Mouse (Mus musculus) cortical plate, adult 2 months (tissue): ENCODE measurements around the gene Fam189a1. TPM values are rescaled to one million over a fixed set of nuclear protein-coding genes. Genes with fewer than 3 reads are reported as not detected.

ENCODE experiments used
- H3K27ac ChIP-seq: fragments of 200-500 bp; 2 replicates; pipeline ENCODE4 v1.5.1; 2012; ENCODE audit warnings: low read length, control low read depth, inconsistent platforms; ENCODE audit not compliant: insufficient read depth
- H3K4me1 ChIP-seq: fragments of 200-500 bp; 2 replicates; pipeline ENCODE4 v1.6.1; 2011; ENCODE audit warnings: low read length; ENCODE audit not compliant: control insufficient read depth, insufficient read depth
- H3K4me3 ChIP-seq: fragments of 200-500 bp; 2 replicates; pipeline ENCODE4 v1.5.1; 2011; ENCODE audit warnings: mild to moderate bottlenecking, low read length, control low read depth; ENCODE audit not compliant: insufficient read depth
- CTCF ChIP-seq: fragments of 200-500 bp; IDR thresholded peaks from 2 replicates; pipeline ENCODE4 v1.5.1; 2011; ENCODE audit warnings: mild to moderate bottlenecking, control low read depth, low read length; ENCODE audit not compliant: insufficient read depth; ENCODE audit errors: extremely low read depth
- POLR2A ChIP-seq: fragments of 200-500 bp; IDR thresholded peaks from 2 replicates; pipeline ENCODE4 v1.6.1; 2011; ENCODE audit warnings: mild to moderate bottlenecking, low read length, control low read depth; ENCODE audit not compliant: insufficient read depth; ENCODE audit errors: extremely low read depth
- polyA plus RNA-seq: library from polyadenylated mRNA; depleted of rRNA; stranded (reverse); fragments of >200 nt; gene quantifications from 2 replicates; pipeline ENCODE4 v1.2.3, GENCODE M21; 2012

Fam189a1 gene
- polyA plus RNA-seq, 1 experiment: 61.3 TPM

DNA sequence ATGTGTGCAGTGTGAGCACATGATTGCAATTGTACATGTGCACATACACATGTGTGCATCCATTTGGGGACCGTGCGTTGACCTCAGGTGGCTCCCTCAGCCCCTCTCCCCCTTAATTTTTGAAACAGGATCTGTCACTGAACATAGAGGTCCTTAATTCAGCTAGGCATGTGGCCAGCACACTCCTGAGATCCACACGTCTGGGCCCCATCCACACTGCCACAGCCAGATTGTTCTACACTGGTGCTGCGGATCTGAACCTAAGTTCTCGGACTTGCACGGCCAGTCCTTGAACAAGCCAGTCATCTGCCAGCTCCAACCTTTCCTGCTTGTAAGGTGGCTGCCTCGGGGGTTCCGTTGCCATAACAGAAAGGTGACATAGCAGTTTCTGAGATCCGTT, 7.3 kb downstream of the Fam189a1 start:
- no peak for TF ChIP-seq POLR2A
- no peak for TF ChIP-seq CTCF
- H3K4me1 ChIP-seq: peaks cover 10% of the 10 kb centered on the region
- H3K27ac ChIP-seq: no peak overlapping the region
- H3K4me3 ChIP-seq: no peak overlapping the region

DNA sequence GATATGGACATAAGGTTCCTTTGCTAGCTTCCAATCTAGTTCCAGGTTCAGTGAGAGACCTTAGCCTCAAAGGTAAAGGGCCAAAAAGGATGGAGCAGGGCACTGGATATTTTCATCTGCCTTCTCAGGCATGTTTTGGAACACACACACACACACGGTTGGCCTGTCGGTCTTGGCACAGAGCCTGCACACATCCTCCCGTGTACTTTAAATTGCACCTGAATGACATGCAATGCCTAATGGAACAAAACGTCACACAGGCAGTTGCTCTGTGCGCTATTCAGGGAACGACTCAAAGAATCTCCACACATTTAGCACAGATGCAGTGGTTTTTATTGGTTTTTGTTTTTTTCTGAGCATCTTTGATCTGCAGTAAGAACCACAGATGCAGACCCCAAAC, 11.5 kb downstream of the Fam189a1 start:
- Histone ChIP-seq H3K4me1 (peaks cover 5% of the 10 kb centered on the region), H3K4me3 (no peak overlapping the region), H3K27ac (no peak overlapping the region)
- TF ChIP-seq POLR2A: no peak
- no peak for TF ChIP-seq CTCF

- no peak for TF ChIP-seq POLR2A
- no peak for TF ChIP-seq CTCF
- peaks cover 2% of the 10 kb centered on the region; the same call in 1 of the 2 replicates for H3K4me1 ChIP-seq
Measured at GRCm38 (mm10) chr7:65141907-65142698, 14.3 kb downstream of the Fam189a1 start.

DNA sequence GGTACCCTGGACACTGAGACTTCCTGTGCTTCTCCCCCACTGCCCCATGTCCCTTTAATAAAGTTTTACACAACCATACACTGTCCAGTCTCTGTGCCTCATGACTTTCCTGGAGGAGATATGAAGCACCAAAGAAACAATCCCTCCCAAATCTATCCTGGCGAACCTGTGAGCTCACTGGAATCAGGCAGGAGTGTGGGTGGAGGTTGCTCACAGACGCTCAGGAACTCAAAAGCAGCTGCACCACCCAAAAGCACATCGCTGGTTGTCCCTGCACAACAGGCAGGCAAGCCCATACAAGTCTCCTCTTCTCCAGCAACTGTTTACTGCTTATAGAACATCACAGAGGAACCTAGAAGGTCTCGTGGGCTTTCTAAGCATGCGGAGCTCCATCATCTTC, 15.5 kb downstream of the Fam189a1 start:
- Histone ChIP-seq H3K27ac (no peak overlapping the region), H3K4me1 (peaks cover 2% of the 10 kb centered on the region; the same call in 1 of the 2 replicates), H3K4me3 (no peak overlapping the region)
- TF ChIP-seq POLR2A (no peak), CTCF (no peak)

More at GRCm38 (mm10) chr7:65141907-65142698, 14.3 kb downstream of the Fam189a1 start:
- Histone ChIP-seq H3K27ac (no peak overlapping the region), H3K4me3 (no peak overlapping the region)

DNA sequence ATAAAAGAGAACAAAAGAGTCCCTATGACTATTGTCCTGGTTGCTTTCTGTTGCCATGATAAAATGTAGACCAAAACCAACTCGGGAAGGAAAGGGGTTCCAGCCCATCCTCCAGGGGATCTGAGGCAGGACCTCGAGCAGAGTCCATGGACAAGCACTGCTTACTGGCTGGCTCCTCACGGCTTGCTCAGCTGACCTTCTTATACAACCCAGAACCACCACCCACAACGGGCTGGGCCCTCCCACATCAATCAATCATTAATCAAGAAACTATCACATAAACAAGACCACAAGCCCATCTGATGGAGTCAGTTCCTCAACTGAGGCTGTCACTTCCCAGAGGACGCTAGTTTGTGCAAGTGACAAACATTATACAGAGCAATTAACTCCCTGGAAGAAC, 16.3 kb downstream of the Fam189a1 start:
- H3K4me1 ChIP-seq: peaks cover 2% of the 10 kb centered on the region; the same call in 1 of the 2 replicates
- H3K27ac ChIP-seq: no peak overlapping the region

DNA sequence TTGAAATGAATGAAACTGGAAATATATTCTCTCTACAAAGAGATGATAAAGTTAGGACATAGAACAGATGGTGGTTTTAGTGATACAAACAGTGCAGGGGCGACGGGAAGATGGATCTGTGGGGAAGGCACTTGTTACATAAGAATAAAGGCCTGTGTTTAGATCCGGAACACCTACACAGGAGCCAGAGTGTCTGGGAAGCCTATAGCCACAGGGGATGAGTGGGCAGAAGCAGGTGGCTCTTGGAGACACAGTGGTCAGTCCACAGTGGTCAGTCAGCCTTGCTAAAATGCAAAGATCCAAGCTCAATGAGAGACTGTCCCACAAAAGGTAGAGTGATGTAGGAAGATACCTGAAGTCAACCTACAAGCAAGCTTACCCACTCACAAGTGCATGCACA, 32.6 kb downstream of the Fam189a1 start:
- no peak overlapping the region for H3K27ac ChIP-seq
- TF ChIP-seq POLR2A (no peak), CTCF (no peak)
- peaks cover 1% of the 10 kb centered on the region for H3K4me1 ChIP-seq
- no peak overlapping the region for H3K4me3 ChIP-seq

More for the DNA sequence above, 16.3 kb downstream of the Fam189a1 start:
- no peak overlapping the region for H3K4me3 ChIP-seq
- TF ChIP-seq CTCF: no peak
- no peak for TF ChIP-seq POLR2A

- no peak overlapping the region for H3K27ac ChIP-seq
Measured at GRCm38 (mm10) chr7:65116903-65117302, 39.5 kb downstream of the Fam189a1 start.

DNA sequence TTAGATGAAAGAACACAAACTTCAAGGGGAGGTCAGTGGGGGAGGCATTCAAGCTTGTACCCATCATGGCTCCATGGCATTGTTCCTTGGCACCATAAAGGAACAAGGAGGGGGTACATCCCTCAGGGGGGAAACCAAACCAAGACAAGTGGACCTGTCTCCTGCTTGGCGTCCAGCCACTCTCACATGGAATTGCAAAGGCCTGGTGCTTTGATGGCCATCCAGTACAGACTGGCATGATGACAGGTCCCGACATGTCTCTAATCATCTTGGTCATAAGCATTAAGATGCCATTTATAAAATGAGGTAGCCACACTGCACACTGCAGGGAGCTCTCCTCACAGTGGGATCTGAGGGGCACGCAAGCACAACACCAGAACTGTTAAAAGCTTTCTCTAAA, 41.0 kb downstream of the Fam189a1 start:
- no peak for TF ChIP-seq POLR2A
- TF ChIP-seq CTCF: no peak
- no peak overlapping the region for H3K27ac ChIP-seq

More at GRCm38 (mm10) chr7:65116903-65117302, 39.5 kb downstream of the Fam189a1 start:
- Histone ChIP-seq H3K4me1 (peaks cover 5% of the 10 kb centered on the region), H3K4me3 (no peak overlapping the region)
- TF ChIP-seq POLR2A: no peak
- no peak for TF ChIP-seq CTCF

GRCm38 (mm10) chr7:65111664-65112063, 44.7 kb downstream of the Fam189a1 start:
- TF ChIP-seq CTCF (no peak), POLR2A (no peak)

More for the DNA sequence above, 41.0 kb downstream of the Fam189a1 start:
- Histone ChIP-seq H3K4me1 (peaks cover 6% of the 10 kb centered on the region), H3K4me3 (no peak overlapping the region)

DNA sequence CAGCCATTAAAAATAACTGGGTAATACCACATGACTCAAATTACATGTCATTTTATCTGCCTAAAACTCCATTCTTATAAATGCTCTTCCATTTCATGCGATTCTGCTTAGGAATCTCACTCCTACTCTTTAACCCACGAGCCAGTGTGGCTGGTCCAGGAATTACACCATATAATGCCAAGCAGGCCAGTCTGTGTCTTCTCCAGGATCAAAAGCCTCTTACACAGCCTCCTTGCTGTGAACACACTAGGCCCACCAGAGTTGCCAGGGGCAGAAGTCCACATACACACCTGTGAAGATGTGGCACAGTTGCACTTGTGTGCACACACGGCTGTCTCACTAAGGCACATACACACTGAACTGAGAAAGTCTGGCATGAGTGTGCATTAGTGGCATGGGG, 50.8 kb downstream of the Fam189a1 start:
- no peak overlapping the region for H3K27ac ChIP-seq
- no peak overlapping the region for H3K4me3 ChIP-seq
- H3K4me1 ChIP-seq: peaks cover 9% of the 10 kb centered on the region; the same call in 1 of the 2 replicates
- TF ChIP-seq CTCF (no peak), POLR2A (no peak)

More at GRCm38 (mm10) chr7:65111664-65112063, 44.7 kb downstream of the Fam189a1 start:
- Histone ChIP-seq H3K27ac (no peak overlapping the region), H3K4me1 (peaks cover 6% of the 10 kb centered on the region), H3K4me3 (no peak overlapping the region)
